Mouse (Mus musculus): ENCODE data around the gene Olfm3.

Gene Olfm3

GRCm38 (mm10) chr3:114903924-114904438 is at the start of gene Olfm3:
TSS of gene Olfm3 (plus strand) at chr3:114904078.
- peak; percentile 70 for DNase-seq (ENCODE audit: extremely low spot score, low spot score)

- DNase-seq (ENCODE audit: extremely low spot score, low spot score), result no peak
Observed at GRCm38 (mm10) chr3:114889764-114890163, 14.1 kb upstream of the Olfm3 start.

- peak; percentile 19 for DNase-seq (ENCODE audit: extremely low spot score, low spot score)
Observed at GRCm38 (mm10) chr3:114904633-114905423, 950 bp downstream of the Olfm3 start.

GRCm38 (mm10) chr3:114907537-114907936 is 3.7 kb downstream of the Olfm3 start:
- no peak for DNase-seq (ENCODE audit: extremely low spot score, low spot score)

- no peak for DNase-seq (ENCODE audit: extremely low spot score, low spot score)
Observed at GRCm38 (mm10) chr3:114908846-114909245, 5.0 kb downstream of the Olfm3 start.

- no peak for DNase-seq (ENCODE audit: extremely low spot score, low spot score)
Observed at GRCm38 (mm10) chr3:114920102-114920501, 16.2 kb downstream of the Olfm3 start.

GRCm38 (mm10) chr3:114929605-114930004 is 25.7 kb downstream of the Olfm3 start:
- DNase-seq (ENCODE audit: extremely low spot score, low spot score), result no peak

- no peak for DNase-seq (ENCODE audit: extremely low spot score, low spot score)
Observed at GRCm38 (mm10) chr3:114930336-114930735, 26.5 kb downstream of the Olfm3 start.

GRCm38 (mm10) chr3:114930796-114931195 is 26.9 kb downstream of the Olfm3 start:
- no peak for DNase-seq (ENCODE audit: extremely low spot score, low spot score)

GRCm38 (mm10) chr3:114932881-114933280 is 29.0 kb downstream of the Olfm3 start:
- DNase-seq (ENCODE audit: extremely low spot score, low spot score), result no peak

GRCm38 (mm10) chr3:114954904-114955303 is 51.0 kb downstream of the Olfm3 start:
- DNase-seq (ENCODE audit: extremely low spot score, low spot score), result no peak

GRCm38 (mm10) chr3:114959311-114959967 is 55.6 kb downstream of the Olfm3 start:
- no peak for DNase-seq (ENCODE audit: extremely low spot score, low spot score)

GRCm38 (mm10) chr3:114962316-114963083 is 58.6 kb downstream of the Olfm3 start:
- DNase-seq (ENCODE audit: extremely low spot score, low spot score), result no peak

GRCm38 (mm10) chr3:114971183-114971582 is 67.3 kb downstream of the Olfm3 start:
- no peak for DNase-seq (ENCODE audit: extremely low spot score, low spot score)

- DNase-seq (ENCODE audit: extremely low spot score, low spot score), result no peak
Observed at GRCm38 (mm10) chr3:114972522-114972921, 68.6 kb downstream of the Olfm3 start.

- DNase-seq (ENCODE audit: extremely low spot score, low spot score), result no peak
Observed at GRCm38 (mm10) chr3:114990828-114991227, 87.0 kb downstream of the Olfm3 start.

- no peak for DNase-seq (ENCODE audit: extremely low spot score, low spot score)
Observed at GRCm38 (mm10) chr3:114995956-114996355, 92.1 kb downstream of the Olfm3 start.

- DNase-seq (ENCODE audit: extremely low spot score, low spot score), result no peak
Observed at GRCm38 (mm10) chr3:115027560-115027959, 123.7 kb downstream of the Olfm3 start.

GRCm38 (mm10) chr3:115028046-115028445 is 124.2 kb downstream of the Olfm3 start:
- no peak for DNase-seq (ENCODE audit: extremely low spot score, low spot score)

- no peak for DNase-seq (ENCODE audit: extremely low spot score, low spot score)
Observed at GRCm38 (mm10) chr3:115028611-115029010, 124.7 kb downstream of the Olfm3 start.

GRCm38 (mm10) chr3:115049060-115049459 is 145.2 kb downstream of the Olfm3 start:
- DNase-seq (ENCODE audit: extremely low spot score, low spot score), result no peak

GRCm38 (mm10) chr3:115064901-115065300 is 161.0 kb downstream of the Olfm3 start:
- no peak for DNase-seq (ENCODE audit: extremely low spot score, low spot score)

Measured in neural tube, embryonic 10.5 days (tissue).